Mouse (Mus musculus) E14TG2a.4 (cell line): ENCODE results near the gene Specc1.

ENCODE experiments used
- H3K27me3 ChIP-seq: 2 replicates; pipeline ENCODE4 v1.6.1; 2014; ENCODE audit warnings: low read length, control low read depth; ENCODE audit not compliant: insufficient read depth
- H3K36me3 ChIP-seq: 2 replicates; pipeline ENCODE4 v1.6.1; 2014; ENCODE audit warnings: low read length, control low read depth; ENCODE audit not compliant: insufficient read depth
- H3K4me1 ChIP-seq: replicated peaks from 2 replicates; pipeline ENCODE4 v1.6.1; 2014; ENCODE audit warnings: low read depth, low read length, control low read depth
- H3K4me3 ChIP-seq: replicated peaks from 2 replicates; pipeline ENCODE4 v1.5.1; 2014; ENCODE audit warnings: mild to moderate bottlenecking, low read length
- H3K9me3 ChIP-seq: 2 replicates; pipeline ENCODE4 v1.6.1; 2014; ENCODE audit warnings: low read length, control low read depth
- CTCF ChIP-seq: conservative IDR thresholded peaks from 2 replicates; pipeline ENCODE4 v1.5.1; 2014; ENCODE audit warnings: low read length
- NANOG ChIP-seq: IDR thresholded peaks from 2 replicates; pipeline ENCODE4 v1.6.1; 2014; ENCODE audit warnings: borderline replicate concordance, low read length, mixed read lengths
- POU5F1 ChIP-seq: IDR thresholded peaks from 2 replicates; pipeline ENCODE4 v1.6.1; 2014; ENCODE audit warnings: low read length, borderline replicate concordance

The Specc1 gene

DNA sequence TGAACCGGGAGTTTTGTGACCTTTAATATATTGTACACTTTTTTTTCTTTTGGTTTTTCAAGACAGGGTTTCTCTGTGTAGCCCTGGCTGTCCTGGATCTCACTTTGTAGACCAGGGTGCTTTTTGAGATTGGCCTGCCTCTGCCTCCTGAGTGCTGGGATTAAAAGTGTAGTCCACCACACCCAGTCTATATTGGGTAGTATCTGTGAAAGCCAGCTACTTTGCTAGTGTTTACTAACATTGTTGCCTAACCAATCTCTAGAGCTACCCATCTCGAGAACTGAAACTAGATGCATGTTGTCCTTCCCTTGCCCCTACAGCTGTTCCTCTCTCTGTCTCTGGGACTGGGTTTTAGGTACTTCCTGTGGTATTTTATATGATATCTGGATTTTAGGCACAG, 3.5 kb downstream of the Specc1 start:
- peaks cover 8% of the 10 kb centered on the region; the same call in 1 of the 2 replicates for H3K4me1 ChIP-seq
- H3K27me3 ChIP-seq, result peaks cover 27% of the 10 kb centered on the region
- TF ChIP-seq CTCF (no peak), NANOG (no peak), POU5F1 (no peak)
- no peak overlapping the region for H3K4me3 ChIP-seq
- H3K36me3 ChIP-seq, result no peaks in the 10 kb centered on the region
- no peaks in the 10 kb centered on the region for H3K9me3 ChIP-seq

- H3K36me3 ChIP-seq, result no peaks in the 10 kb centered on the region
- no peak overlapping the region for H3K4me3 ChIP-seq
- H3K27me3 ChIP-seq, result peaks cover 17% of the 10 kb centered on the region
- TF ChIP-seq NANOG (no peak), POU5F1 (no peak), CTCF (no peak)
- peaks cover 2% of the 10 kb centered on the region; the same call in 1 of the 2 replicates for H3K4me1 ChIP-seq
- no peaks in the 10 kb centered on the region for H3K9me3 ChIP-seq
Observed at GRCm38 (mm10) chr11:61962684-61963083, 6.1 kb downstream of the Specc1 start.

- TF ChIP-seq NANOG (no peak), POU5F1 (no peak), CTCF (no peak)
- Histone ChIP-seq H3K4me3 (no peak overlapping the region), H3K27me3 (peaks cover 14% of the 10 kb centered on the region), H3K36me3 (no peaks in the 10 kb centered on the region), H3K9me3 (no peaks in the 10 kb centered on the region), H3K4me1 (no peaks in the 10 kb centered on the region)
Observed at GRCm38 (mm10) chr11:61963193-61963592, 6.6 kb downstream of the Specc1 start.

DNA sequence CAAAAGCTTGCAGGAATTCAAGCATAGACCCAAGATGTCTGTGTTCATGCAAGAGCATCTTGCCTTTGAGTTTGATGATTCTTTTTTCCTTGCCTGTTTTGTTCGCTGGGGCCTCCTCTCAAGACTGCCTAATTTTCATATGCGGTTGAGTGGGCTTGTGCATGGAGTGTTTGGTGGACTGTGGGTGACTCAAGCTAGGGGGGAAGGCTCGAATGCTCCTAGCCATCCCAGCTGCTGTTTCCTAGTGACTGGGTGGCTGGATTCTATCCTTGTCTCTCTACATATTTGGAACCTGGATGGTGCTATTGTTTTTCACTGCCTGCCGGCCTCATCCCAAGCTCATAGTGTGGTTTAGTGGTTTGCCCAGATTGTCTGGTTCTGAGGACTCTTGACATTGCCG, 8.0 kb downstream of the Specc1 start:
- Histone ChIP-seq H3K9me3 (no peaks in the 10 kb centered on the region), H3K27me3 (peaks cover 4% of the 10 kb centered on the region; the same call in 1 of the 2 replicates), H3K36me3 (no peaks in the 10 kb centered on the region), H3K4me1 (no peaks in the 10 kb centered on the region), H3K4me3 (no peak overlapping the region)
- TF ChIP-seq NANOG (no peak), POU5F1 (no peak), CTCF (no peak)

- no peak for TF ChIP-seq CTCF
- no peak for TF ChIP-seq NANOG
- no peak for TF ChIP-seq POU5F1
- H3K36me3 ChIP-seq, result no peaks in the 10 kb centered on the region
- no peaks in the 10 kb centered on the region for H3K4me1 ChIP-seq
- H3K27me3 ChIP-seq, result no peaks in the 10 kb centered on the region
- H3K9me3 ChIP-seq, result no peaks in the 10 kb centered on the region
- no peak overlapping the region for H3K4me3 ChIP-seq
Observed at GRCm38 (mm10) chr11:61967034-61967433, 10.5 kb downstream of the Specc1 start.

DNA sequence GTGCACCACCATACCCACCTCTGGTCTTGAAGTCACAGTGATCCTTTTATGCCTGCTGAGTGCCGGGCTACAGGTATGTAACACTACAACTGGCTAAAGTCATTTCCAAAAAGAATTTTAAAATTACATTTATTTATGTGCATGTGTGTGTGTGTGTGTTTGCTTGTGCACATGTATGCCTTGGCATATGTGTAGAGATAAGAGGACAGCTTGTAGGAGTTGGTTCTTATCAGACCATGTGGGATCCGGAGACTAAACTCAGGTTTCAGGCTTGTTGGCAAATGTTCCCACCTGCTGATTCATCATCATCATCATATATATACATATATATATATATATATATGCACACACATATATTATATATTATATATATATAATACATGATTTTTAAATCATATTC, 12.3 kb downstream of the Specc1 start:
- no peaks in the 10 kb centered on the region for H3K9me3 ChIP-seq
- H3K4me1 ChIP-seq, result no peaks in the 10 kb centered on the region
- no peaks in the 10 kb centered on the region for H3K36me3 ChIP-seq
- no peak overlapping the region for H3K4me3 ChIP-seq
- TF ChIP-seq CTCF, result no peak
- no peak for TF ChIP-seq NANOG
- TF ChIP-seq POU5F1, result no peak
- H3K27me3 ChIP-seq, result no peaks in the 10 kb centered on the region

DNA sequence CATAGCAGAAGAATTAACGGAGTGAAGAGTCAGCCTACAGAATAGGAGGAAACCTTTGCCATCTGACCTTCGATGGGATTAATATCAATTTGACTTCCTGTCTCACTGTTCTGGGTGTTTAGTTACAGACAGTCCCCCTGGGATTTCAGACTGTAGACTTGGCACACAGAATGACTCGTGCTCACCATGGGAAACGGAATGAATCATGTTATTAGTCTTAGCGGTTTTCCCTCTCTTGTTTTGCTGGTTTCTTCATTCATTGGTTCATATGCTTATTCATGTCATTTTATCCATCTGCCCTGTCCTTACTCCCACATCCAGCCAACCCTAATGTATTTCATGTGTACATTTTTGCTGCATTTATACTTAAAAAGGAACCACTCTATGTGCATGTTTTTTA, 14.3 kb downstream of the Specc1 start:
- Histone ChIP-seq H3K36me3 (no peaks in the 10 kb centered on the region), H3K27me3 (no peaks in the 10 kb centered on the region), H3K4me3 (no peak overlapping the region), H3K9me3 (no peaks in the 10 kb centered on the region), H3K4me1 (no peaks in the 10 kb centered on the region)
- TF ChIP-seq CTCF (no peak), POU5F1 (no peak), NANOG (no peak)

DNA sequence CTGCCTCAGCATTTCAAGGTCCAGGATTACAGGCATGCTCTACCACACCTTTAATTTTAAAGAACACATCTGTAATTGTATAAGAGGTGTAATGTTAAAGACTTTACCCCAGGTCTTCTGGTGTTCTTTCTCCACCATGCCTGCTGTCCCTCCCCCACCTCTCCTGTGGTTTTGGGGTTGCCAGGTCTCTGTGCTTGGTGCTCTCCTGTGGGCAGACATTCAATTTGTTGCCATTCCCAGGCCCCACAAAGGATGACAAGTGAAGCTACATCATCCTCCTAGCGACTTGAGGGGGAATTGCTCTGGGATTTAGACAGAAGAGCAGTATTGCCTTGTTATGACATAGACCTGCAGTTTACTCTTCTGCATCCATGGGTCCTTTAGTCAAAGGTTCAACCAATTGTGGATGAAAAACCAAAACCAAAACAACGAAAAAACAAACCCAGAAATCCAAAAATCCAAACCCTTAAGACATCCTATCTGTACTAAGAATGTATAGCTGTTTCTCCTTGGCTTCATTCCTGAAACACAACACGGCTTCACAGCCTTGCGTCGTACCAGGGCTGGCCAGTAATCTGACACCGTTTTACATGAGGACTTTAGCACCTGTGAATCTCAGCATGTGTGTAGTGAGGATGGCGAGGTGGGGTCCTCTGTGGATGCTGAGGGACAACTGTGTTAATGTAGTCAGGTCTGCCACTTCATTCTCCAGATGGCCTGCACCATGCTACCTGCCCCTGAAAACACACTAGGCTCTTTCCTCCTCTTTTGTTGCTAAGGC, 15.1 kb downstream of the Specc1 start:
- H3K4me3 ChIP-seq, result no peak overlapping the region
- H3K4me1 ChIP-seq, result no peaks in the 10 kb centered on the region
- TF ChIP-seq NANOG (no peak), CTCF (no peak), POU5F1 (no peak)

More for the DNA sequence above, 15.1 kb downstream of the Specc1 start:
- no peaks in the 10 kb centered on the region for H3K9me3 ChIP-seq
- H3K36me3 ChIP-seq, result no peaks in the 10 kb centered on the region
- no peaks in the 10 kb centered on the region for H3K27me3 ChIP-seq
